Mouse (Mus musculus) heart, postnatal 0 days (tissue): ENCODE measurements around the gene Pepd. TPM values are rescaled to one million over a fixed set of nuclear protein-coding genes. Genes with fewer than 3 reads are reported as not detected.
A peak's percentile ranks its signal among the peaks of the same experiment; 100 is the strongest.

ENCODE experiments used
- ATAC-seq: fragments of 200-750 bp; cut with Nextera tagmentation; 2 replicates; pipeline ENCODE4 v1.8.0; 2017; ENCODE audit warnings: low read depth, moderate number of reproducible peaks, moderate library complexity; ENCODE audit not compliant: insufficient read depth
- DNase-seq: peaks from one replicate; pipeline ENCODE4 v3.0.0-alpha.2; 2016; ENCODE audit warnings: low spot score
- H3K27ac ChIP-seq: fragments of 300-500 bp; sonication (generic); 2 replicates; pipeline ENCODE4 v1.5.1; 2014; ENCODE audit warnings: low read depth, mild to moderate bottlenecking
- H3K27me3 ChIP-seq: fragments of 300-500 bp; sonication (generic); 2 replicates; pipeline ENCODE4 v1.6.1; 2014; ENCODE audit warnings: low read length, mixed read lengths; ENCODE audit not compliant: control insufficient read depth, insufficient read depth
- H3K36me3 ChIP-seq: fragments of 300-500 bp; sonication (generic); replicated peaks from 2 replicates; pipeline ENCODE4 v1.6.1; 2014; ENCODE audit warnings: low read length, mixed read lengths; ENCODE audit not compliant: control insufficient read depth, insufficient read depth
- H3K4me1 ChIP-seq: fragments of 300-500 bp; sonication (generic); 2 replicates; pipeline ENCODE4 v1.6.1; 2014; ENCODE audit warnings: antibody characterized with exemption; ENCODE audit not compliant: control insufficient read depth, insufficient read depth
- H3K4me2 ChIP-seq: fragments of 300-500 bp; sonication (generic); 2 replicates; pipeline ENCODE4 v1.6.1; 2014; ENCODE audit warnings: low read depth, mild to moderate bottlenecking, low read length, moderate library complexity
- H3K4me3 ChIP-seq: fragments of 300-500 bp; sonication (generic); 2 replicates; pipeline ENCODE4 v1.5.1; 2014; ENCODE audit warnings: low read depth, low read length
- H3K9ac ChIP-seq: fragments of 300-500 bp; sonication (generic); replicated peaks from 2 replicates; pipeline ENCODE4 v1.6.1; 2014; ENCODE audit warnings: low read depth, low read length, mixed read lengths
- H3K9me3 ChIP-seq: fragments of 300-500 bp; sonication (generic); replicated peaks from 2 replicates; pipeline ENCODE4 v1.6.1; 2016; ENCODE audit warnings: low read length; ENCODE audit not compliant: control insufficient read depth
- CTCF ChIP-seq: IDR thresholded peaks from 2 replicates; pipeline ENCODE4 v1.5.1; 2016; ENCODE audit warnings: antibody characterized with exemption, control low read depth, low read depth
- EP300 ChIP-seq: IDR thresholded peaks from 2 replicates; pipeline ENCODE4 v1.6.1; 2016; ENCODE audit warnings: antibody characterized with exemption, low read depth
- WGBS: fragments of 180-500 bp; shearing (Covaris S2); extraction: QIAGEN DNeasy Blood & Tissue Kit; methylation state at CpG from one replicate; pipeline ENCODE4 v1.1.7; 2014; 5-methylcytosine and 5-hydroxymethylcytosine counted together
- microRNA-seq: library from miRNA; unstranded; fragments of <30 nt; microRNA quantifications from one replicate; pipeline ENCODE4, GENCODE M21; 2016
- polyA plus RNA-seq: library from polyadenylated mRNA; unstranded; fragments of >200 nt; fragmentation: Nextera tagmentation; extraction: Ambion mirVana; gene quantifications from 2 replicates; pipeline ENCODE4 v1.2.1, GENCODE M21; 2015
- total RNA-seq: library from RNA; depleted of rRNA; stranded (reverse); fragments of >200 nt; gene quantifications from 2 replicates; pipeline ENCODE4 v1.2.3, GENCODE M21; 2014; ENCODE audit warnings: low replicate concordance; rRNA removed

Gene Pepd
- total and polyA plus RNA-seq, 2 experiments from 2014 or later = 37.1 to 43.0 TPM

DNA sequence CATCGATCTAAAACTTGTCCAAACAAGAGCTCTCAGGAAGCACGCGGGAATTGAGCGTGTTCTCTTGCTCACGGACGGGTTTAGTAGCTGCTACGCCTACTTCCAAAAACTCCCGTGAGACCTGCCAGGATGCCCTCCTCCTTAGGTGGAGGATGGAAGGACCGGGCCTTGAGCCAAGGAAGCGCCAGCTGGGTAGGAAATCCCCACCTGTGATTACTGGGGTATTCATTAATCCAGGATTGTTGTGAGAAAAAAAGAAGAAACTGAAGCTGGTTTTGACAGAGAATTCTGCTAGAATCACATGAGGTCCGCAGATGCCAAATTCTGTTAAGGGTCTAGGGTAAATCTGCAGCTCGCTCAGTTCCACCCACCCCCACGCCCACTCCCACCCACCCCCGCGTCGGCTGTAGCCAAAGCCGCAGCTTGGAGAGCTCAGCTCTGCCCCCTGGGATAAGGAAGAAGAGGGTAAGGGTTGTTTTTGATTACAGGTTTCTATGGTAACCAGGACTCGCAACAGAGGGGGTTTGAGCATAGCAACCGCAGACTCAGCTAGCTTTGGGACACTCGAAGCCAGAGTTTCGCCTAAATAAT is 174.2 kb downstream of the Pepd start:
- no peak overlapping the region for H3K27ac ChIP-seq
- peak overlapping the region; percentile 11; the same call in 1 of the 2 replicates for H3K4me3 ChIP-seq
- peak overlapping the region; percentile 50 for H3K4me2 ChIP-seq
- H3K9ac ChIP-seq = no peak overlapping the region
- H3K9me3 ChIP-seq = no peaks in the 10 kb centered on the region
- 0 out of 2 replicates have a peak, but pooled peaks cover 8% of the 10 kb centered on the region for H3K4me1 ChIP-seq
- H3K27me3 ChIP-seq = peaks cover 14% of the 10 kb centered on the region
- ATAC-seq (no peak), DNase-seq (peak; percentile 53)
- H3K36me3 ChIP-seq = no peaks in the 10 kb centered on the region
- WGBS = 3% methylated on average over 21 of the region's 21 CpGs
- no peak for TF ChIP-seq CTCF

DNA sequence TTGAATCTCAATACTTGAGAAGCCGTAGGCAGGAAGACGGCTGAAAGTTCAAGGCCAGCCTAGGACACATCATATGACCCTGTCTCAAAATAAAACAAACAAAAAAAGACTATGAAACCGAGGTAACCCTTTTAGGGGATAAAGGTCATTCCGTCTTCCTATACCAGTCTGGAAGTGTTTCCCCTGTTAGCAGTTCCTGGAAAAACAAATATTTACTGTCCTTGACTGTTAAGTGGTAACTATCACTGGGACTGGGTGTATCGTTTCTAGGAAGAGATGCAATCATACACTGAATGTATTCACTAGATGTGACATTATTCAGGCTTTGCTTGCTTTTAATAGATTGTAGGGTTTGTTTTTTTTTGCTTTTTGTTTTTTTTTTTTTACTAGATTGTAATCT is 178.4 kb downstream of the Pepd start:
- ATAC-seq (no peak), DNase-seq (no peak)
- Histone ChIP-seq H3K4me3 (no peak overlapping the region), H3K4me1 (0 out of 2 replicates have a peak, but pooled peaks cover 8% of the 10 kb centered on the region), H3K36me3 (no peaks in the 10 kb centered on the region), H3K27ac (no peak overlapping the region), H3K27me3 (peaks cover 13% of the 10 kb centered on the region), H3K4me2 (no peak overlapping the region), H3K9ac (no peak overlapping the region), H3K9me3 (no peaks in the 10 kb centered on the region)
- 70% methylated on average over 5 of the region's 5 CpGs for WGBS
- TF ChIP-seq CTCF (no peak), EP300 (no peak)

Small RNA genes within 50 kb of the gene (microRNA-seq; reads per million reads assigned to microRNA genes)
- gene Gm25033 = not detected

Other genes with a start within 250 kb of the Pepd start
- gene Chst8, start 99.7 kb upstream of the Pepd start, total RNA-seq = 6.4 TPM in 1 of 2 replicates, not detected in the other
- 0.15 and 0.20 TPM in 2 replicates for gene Chst8, start 99.7 kb upstream of the Pepd start, polyA plus RNA-seq
- 3.6 and 9.1 TPM in 2 replicates for gene Cebpg, start 144.2 kb downstream of the Pepd start, total RNA-seq
- 13.4 and 13.9 TPM in 2 replicates for gene Cebpg, start 144.2 kb downstream of the Pepd start, polyA plus RNA-seq
- gene Cebpa, start 206.9 kb downstream of the Pepd start, total RNA-seq = 3.5 and 6.3 TPM in 2 replicates
- 0.20 and 0.48 TPM in 2 replicates for gene Cebpa, start 206.9 kb downstream of the Pepd start, polyA plus RNA-seq